Mouse (Mus musculus) lung, adult 2 months (tissue): ENCODE data around the gene Nhlrc2. TPM values are rescaled to one million over a fixed set of nuclear protein-coding genes. Genes with fewer than 3 reads are reported as not detected.
A peak's percentile ranks its signal among the peaks of the same experiment; 100 is the strongest.

Source experiments
- DNase-seq: peaks from one replicate; pipeline ENCODE4 v3.0.0; 2022
- H3K4me1 ChIP-seq: fragments of 200-500 bp; 2 replicates; pipeline ENCODE4 v1.6.1; 2011; ENCODE audit warnings: low read length; ENCODE audit not compliant: control insufficient read depth, insufficient read depth
- H3K4me3 ChIP-seq: fragments of 200-500 bp; replicated peaks from 2 replicates; pipeline ENCODE3; 2011; ENCODE audit warnings: low read depth, mild to moderate bottlenecking, control low read depth, low read length; ENCODE audit errors: extremely low read depth
- CTCF ChIP-seq: fragments of 200-500 bp; IDR thresholded peaks from 2 replicates; pipeline ENCODE4 v1.5.1; 2011; ENCODE audit warnings: mild to moderate bottlenecking, low read length, control low read depth; ENCODE audit not compliant: insufficient read depth
- POLR2A ChIP-seq: fragments of 200-500 bp; IDR thresholded peaks from 2 replicates; pipeline ENCODE4 v1.6.1; 2011; ENCODE audit warnings: low read depth, mild to moderate bottlenecking, control low read depth, low read length, borderline replicate concordance; ENCODE audit errors: extremely low read depth
- WGBS: fragments of 180-500 bp; shearing (Covaris S2); methylation state at CpG from one replicate; pipeline ENCODE4 v1.1.7; 2018; 5-methylcytosine and 5-hydroxymethylcytosine counted together
- polyA plus RNA-seq: library from polyadenylated mRNA; depleted of rRNA; stranded (reverse); fragments of >200 nt; gene quantifications from 2 replicates; pipeline ENCODE4 v1.2.3, GENCODE M21; 2012

Nhlrc2 gene
- polyA plus RNA-seq, 1 experiment: 28.9 TPM

- no peak for TF ChIP-seq CTCF
- no peak for TF ChIP-seq POLR2A
- 76% methylated on average over 9 of the region's 9 CpGs for whole genome bisulfite sequencing
- Histone ChIP-seq H3K4me3 (no peak overlapping the region), H3K4me1 (peaks cover 12% of the 10 kb centered on the region)
- peak; percentile 2 for DNase-seq
Observed at GRCm38 (mm10) chr19:56562433-56563138, 14.5 kb downstream of the Nhlrc2 start.

- Histone ChIP-seq H3K4me1 (peaks cover 12% of the 10 kb centered on the region), H3K4me3 (no peak overlapping the region)
- WGBS: 63% methylated on average over 3 of the region's 3 CpGs
- peak; percentile 1 for DNase-seq
- TF ChIP-seq CTCF (no peak), POLR2A (no peak)
Observed at GRCm38 (mm10) chr19:56563469-56563868, 15.4 kb downstream of the Nhlrc2 start.

- 37% methylated on average over 6 of the region's 6 CpGs for WGBS
- peak; percentile 25 for DNase-seq
- Histone ChIP-seq H3K4me3 (no peak overlapping the region), H3K4me1 (peaks cover 10% of the 10 kb centered on the region)
- TF ChIP-seq CTCF (peak; percentile 71), POLR2A (no peak)
Observed at GRCm38 (mm10) chr19:56565358-56565757, 17.3 kb downstream of the Nhlrc2 start.

GRCm38 (mm10) chr19:56566041-56566440, 18.0 kb downstream of the Nhlrc2 start:
- 31% methylated on average over 4 of the region's 4 CpGs for WGBS
- DNase-seq: peak; percentile 38
- no peak overlapping the region for H3K4me3 ChIP-seq

GRCm38 (mm10) chr19:56566940-56567339, 18.9 kb downstream of the Nhlrc2 start:
- Histone ChIP-seq H3K4me1 (peaks cover 21% of the 10 kb centered on the region), H3K4me3 (no peak overlapping the region)
- TF ChIP-seq CTCF (peak; percentile 28; the same call in 1 of the 2 replicates), POLR2A (no peak)
- WGBS: 56% methylated on average over 6 of the region's 6 CpGs
- DNase-seq: peak; percentile 8

More at GRCm38 (mm10) chr19:56566041-56566440, 18.0 kb downstream of the Nhlrc2 start:
- peaks cover 13% of the 10 kb centered on the region for H3K4me1 ChIP-seq
- peak; percentile 32; the same call in 1 of the 2 replicates for TF ChIP-seq CTCF
- TF ChIP-seq POLR2A: no peak

- 42% methylated on average over 8 of the region's 8 CpGs for WGBS
Observed at GRCm38 (mm10) chr19:56570781-56571180, 22.7 kb downstream of the Nhlrc2 start.

GRCm38 (mm10) chr19:56571234-56571633, 23.2 kb downstream of the Nhlrc2 start:
- no peak overlapping the region for H3K4me3 ChIP-seq
- peak; percentile 2 for DNase-seq
- peaks cover 18% of the 10 kb centered on the region for H3K4me1 ChIP-seq
- WGBS: 30% methylated on average over 2 of the region's 2 CpGs
- TF ChIP-seq POLR2A: no peak
- no peak for TF ChIP-seq CTCF

More at GRCm38 (mm10) chr19:56570781-56571180, 22.7 kb downstream of the Nhlrc2 start:
- H3K4me1 ChIP-seq: peaks cover 20% of the 10 kb centered on the region
- DNase-seq: no peak
- TF ChIP-seq POLR2A: no peak
- TF ChIP-seq CTCF: no peak
- no peak overlapping the region for H3K4me3 ChIP-seq

GRCm38 (mm10) chr19:56571913-56572312, 23.9 kb downstream of the Nhlrc2 start:
- peaks cover 15% of the 10 kb centered on the region for H3K4me1 ChIP-seq
- WGBS: 74% methylated on average over 5 of the region's 5 CpGs
- DNase-seq: peak; percentile 3
- TF ChIP-seq CTCF: no peak
- no peak for TF ChIP-seq POLR2A
- H3K4me3 ChIP-seq: no peak overlapping the region

GRCm38 (mm10) chr19:56573184-56573583, 25.1 kb downstream of the Nhlrc2 start:
- TF ChIP-seq POLR2A (no peak), CTCF (no peak)
- WGBS: 88% methylated on average over 6 of the region's 6 CpGs
- Histone ChIP-seq H3K4me1 (peaks cover 13% of the 10 kb centered on the region), H3K4me3 (no peak overlapping the region)
- DNase-seq: peak; percentile 2

GRCm38 (mm10) chr19:56577801-56578200, 29.7 kb downstream of the Nhlrc2 start:
- TF ChIP-seq POLR2A: no peak
- TF ChIP-seq CTCF: no peak
- no peaks in the 10 kb centered on the region for H3K4me1 ChIP-seq
- no peak for DNase-seq
- no peak overlapping the region for H3K4me3 ChIP-seq
- 88% methylated on average over 1 of the region's 1 CpGs for WGBS
